20 mouse cellular contexts compared by ENCODE assay signal in the genomic region with DNA sequence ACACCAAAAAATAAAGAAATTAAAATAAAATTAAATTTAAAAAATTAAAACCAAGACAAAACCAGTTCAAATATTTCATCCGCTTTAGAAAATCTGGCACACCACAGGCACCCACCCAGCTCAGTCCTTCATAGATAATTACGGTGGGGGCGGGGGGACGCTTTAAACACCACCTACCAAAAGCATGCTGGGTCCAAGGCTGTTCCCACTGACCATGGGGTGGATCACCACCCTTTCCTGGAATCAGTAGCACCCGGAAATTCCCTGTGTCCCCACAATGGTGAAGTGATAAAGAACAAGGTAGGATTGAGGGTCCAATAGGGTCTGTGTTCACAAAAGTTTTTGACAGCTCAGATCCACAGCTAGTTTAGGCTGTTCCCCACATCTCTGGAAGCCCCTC. TPM values are rescaled to one million over a fixed set of nuclear protein-coding genes. Genes with fewer than 3 reads are reported as not detected.
DNase-seq lines count a peak whose midpoint lies in the region; ATAC-seq lines count a peak whose summit lies in the region.
"Had no signal": no experiment of that assay in that cellular context is flagged by ENCODE, and none has a peak within 500 bp of the region (broad histone marks: within the 10 kb centered on the region; RNA-seq: fewer than 3 reads in every experiment).

No protein-coding gene starts in this region.

- H3K27me3 ChIP-seq in heart, embryonic 16.5 days (ENCODE audit: control insufficient read depth, insufficient read depth, low read length), result no peaks in the 10 kb centered on the region
- H3K27me3 ChIP-seq in heart, embryonic 11.5 days (ENCODE audit: control insufficient read depth, insufficient read depth, low read length), result no peaks in the 10 kb centered on the region
- no peaks in the 10 kb centered on the region for H3K27me3 ChIP-seq in megakaryocyte, embryonic 14.5 days (replicated peaks)
- no peaks in the 10 kb centered on the region for H3K27me3 ChIP-seq in intestine, embryonic 15.5 days (replicated peaks)
- H3K27me3 ChIP-seq: embryonic facial prominence, embryonic 13.5 days; forebrain, embryonic 12.5 days; limb, embryonic 13.5 days had no signal

- DNase-seq in frontal cortex, postnatal 25 days (ENCODE audit: low spot score in 2 of 2), result no peak
- DNase-seq in right cerebral cortex, postnatal 14 days, result no peak
- DNase-seq: adrenal gland, postnatal 36 days; cerebellum, adult 18-20 months; kidney, postnatal 4 days; thymus, postnatal 14 days had no signal

- 73% methylated on average over 5 of the region's 5 CpGs for WGBS in heart, embryonic 16.5 days
- 70% methylated on average over 5 of the region's 5 CpGs for WGBS in heart, embryonic 11.5 days (ENCODE audit: insufficient replicate concordance)
- 62% methylated on average over 5 of the region's 5 CpGs for WGBS in intestine, embryonic 15.5 days
- WGBS in macrophage (ENCODE audit: missing documents), result 40% methylated on average over 5 of the region's 5 CpGs

- H3K4me3 ChIP-seq in heart, embryonic 16.5 days (ENCODE audit: low read length), result no peak overlapping the region
- no peak overlapping the region for H3K4me3 ChIP-seq in heart, embryonic 11.5 days (ENCODE audit: low read depth, low read length)
- H3K4me3 ChIP-seq in megakaryocyte, embryonic 14.5 days (replicated peaks), result peak overlapping the region; percentile 88
- no peak overlapping the region for H3K4me3 ChIP-seq in intestine, embryonic 15.5 days (replicated peaks)
- peak overlapping the region; percentile 70 for H3K4me3 ChIP-seq in macrophage (ENCODE audit: inconsistent target)
- H3K4me3 ChIP-seq: forebrain, embryonic 12.5 days had no signal

- no peak overlapping the region for H3K9ac ChIP-seq in heart, embryonic 16.5 days (ENCODE audit: low read length)
- H3K9ac ChIP-seq in heart, embryonic 11.5 days (ENCODE audit: low read depth, low read length), result no peak overlapping the region
- H3K9ac ChIP-seq in intestine, embryonic 15.5 days, result no peak overlapping the region
- H3K9ac ChIP-seq: forebrain, embryonic 12.5 days had no signal

- H3K4me2 ChIP-seq in heart, embryonic 16.5 days (ENCODE audit: low read depth, low read length), result peak overlapping the region; percentile 8
- no peak overlapping the region for H3K4me2 ChIP-seq in heart, embryonic 11.5 days
- peak overlapping the region; percentile 20; the same call in 1 of the 2 replicates for H3K4me2 ChIP-seq in intestine, embryonic 15.5 days (replicated peaks)
- H3K4me2 ChIP-seq: forebrain, embryonic 12.5 days had no signal

- H3K27ac ChIP-seq in heart, embryonic 16.5 days (ENCODE audit: low read length), result no peak overlapping the region
- H3K27ac ChIP-seq in heart, embryonic 11.5 days (ENCODE audit: low read depth, low read length), result no peak overlapping the region
- H3K27ac ChIP-seq in intestine, embryonic 15.5 days, result no peak overlapping the region
- peak overlapping the region; percentile 84; the same call in 1 of the 2 replicates for H3K27ac ChIP-seq in macrophage
- H3K27ac ChIP-seq: embryonic facial prominence, embryonic 13.5 days; forebrain, embryonic 12.5 days; limb, embryonic 13.5 days had no signal

- peaks cover 61% of the 10 kb centered on the region for H3K79me2 ChIP-seq in macrophage (ENCODE audit: inconsistent target)

- no peaks in the 10 kb centered on the region for H3K9me3 ChIP-seq in heart, embryonic 16.5 days (replicated peaks; ENCODE audit: control insufficient read depth, low read length)
- no peaks in the 10 kb centered on the region for H3K9me3 ChIP-seq in heart, embryonic 11.5 days (replicated peaks; ENCODE audit: control insufficient read depth, low read length)
- no peaks in the 10 kb centered on the region for H3K9me3 ChIP-seq in megakaryocyte, embryonic 14.5 days
- H3K9me3 ChIP-seq in intestine, embryonic 15.5 days, result no peaks in the 10 kb centered on the region
- H3K9me3 ChIP-seq: embryonic facial prominence, embryonic 13.5 days; forebrain, embryonic 12.5 days; limb, embryonic 13.5 days had no signal

- no peak for ATAC-seq in heart, embryonic 16.5 days (replicated peaks; ENCODE audit: extremely low read depth, insufficient read depth, low FRiP score)
- no peak for ATAC-seq in heart, embryonic 11.5 days (replicated peaks; ENCODE audit: insufficient number of reproducible peaks, low FRiP score, low TSS enrichment)
- ATAC-seq in megakaryocyte, adult 5-6 weeks (ENCODE audit: poor library complexity, severe bottlenecking), result no peak
- no peak for ATAC-seq in intestine, embryonic 15.5 days
- ATAC-seq: activated CD4-positive, CD25-positive, alpha-beta regulatory T cell, adult 4 months; CD4-positive, CD25-positive, alpha-beta regulatory T cell, adult 4 months; inflammation-experienced regulatory T-cells, adult 6 months had no signal

- no peaks in the 10 kb centered on the region for H3K36me3 ChIP-seq in heart, embryonic 16.5 days (ENCODE audit: control insufficient read depth, insufficient read depth)
- no peaks in the 10 kb centered on the region for H3K36me3 ChIP-seq in heart, embryonic 11.5 days (ENCODE audit: control insufficient read depth, insufficient read depth, low read length)
- H3K36me3 ChIP-seq in megakaryocyte, embryonic 14.5 days (replicated peaks; ENCODE audit: low read length), result peaks cover 57% of the 10 kb centered on the region
- no peaks in the 10 kb centered on the region for H3K36me3 ChIP-seq in intestine, embryonic 15.5 days
- H3K36me3 ChIP-seq in macrophage (ENCODE audit: inconsistent target), result peaks cover 33% of the 10 kb centered on the region
- H3K36me3 ChIP-seq: embryonic facial prominence, embryonic 13.5 days; forebrain, embryonic 12.5 days; limb, embryonic 13.5 days had no signal

- H3K4me1 ChIP-seq in heart, embryonic 16.5 days (ENCODE audit: control insufficient read depth, insufficient read depth, low read length), result peaks cover 22% of the 10 kb centered on the region
- peaks cover 12% of the 10 kb centered on the region for H3K4me1 ChIP-seq in heart, embryonic 11.5 days (ENCODE audit: control insufficient read depth, insufficient read depth, low read length)
- peaks cover 79% of the 10 kb centered on the region for H3K4me1 ChIP-seq in megakaryocyte, embryonic 14.5 days
- no peaks in the 10 kb centered on the region for H3K4me1 ChIP-seq in intestine, embryonic 15.5 days (replicated peaks)

RNA-seq across cellular contexts. Expression of a gene that starts 16.4 kb away (rescaled TPM):
- polyA plus RNA-seq in heart, embryonic 16.5 days (2015; fragmentation: Nextera tagmentation; extraction: Ambion mirVana), result 4.2 and 6.4 TPM in 2 replicates
- 1.4 and 1.6 TPM in 2 replicates for polyA plus RNA-seq in heart, embryonic 11.5 days (2014; fragmentation: Nextera tagmentation; extraction: Ambion mirVana)
- polyA plus RNA-seq in megakaryocyte, embryonic 14.5 days (2012; ENCODE audit: insufficient read depth, low replicate concordance), result 0.48 and 2.1 TPM in 2 replicates
- total RNA-seq in megakaryocyte, adult 5-6 weeks (2015), result 19.7 and 23.3 TPM in 2 replicates
- 18.2 and 18.7 TPM in 2 replicates for total RNA-seq in megakaryocyte, adult 5-6 weeks (2017)
- polyA plus RNA-seq in intestine, embryonic 15.5 days (2015; fragmentation: Nextera tagmentation; extraction: Ambion mirVana), result 3.8 TPM in 2 replicates
- 100 to 1,000 TPM in 4 of 26 experiments, 10 to 100 TPM in 20, 1 to 10 TPM in 2; 5.4 to 224 (median 59.7) TPM for total RNA-seq in macrophage (2018; cell fraction: chromatin; rRNA removed)
- total RNA-seq in macrophage (2018; cell fraction: cytosol; rRNA removed), result 100 to 1,000 TPM in 14 of 26 experiments, 10 to 100 TPM in 12; 30.0 to 238 (median 133) TPM
- total RNA-seq in macrophage (2018; cell fraction: nucleus; rRNA removed), result 100 to 1,000 TPM in 15 of 26 experiments, 10 to 100 TPM in 11; 16.8 to 231 (median 146) TPM
- polyA plus RNA-seq in macrophage (2018), result 32.0 to 97.2 TPM (median 40.6 TPM) in 3 replicates

RNA-seq across cellular contexts. Expression of a gene that starts 16.5 kb away (rescaled TPM):
- polyA plus RNA-seq in heart, embryonic 16.5 days (2015; fragmentation: Nextera tagmentation; extraction: Ambion mirVana), result 8.2 and 12.3 TPM in 2 replicates
- polyA plus RNA-seq in heart, embryonic 11.5 days (2014; fragmentation: Nextera tagmentation; extraction: Ambion mirVana), result 4.1 and 5.3 TPM in 2 replicates
- polyA plus RNA-seq in megakaryocyte, embryonic 14.5 days (2012; ENCODE audit: insufficient read depth, low replicate concordance), result 15.1 and 23.5 TPM in 2 replicates
- total RNA-seq in megakaryocyte, adult 5-6 weeks (2015), result 21.0 and 23.8 TPM in 2 replicates
- total RNA-seq in megakaryocyte, adult 5-6 weeks (2017), result 14.0 and 16.0 TPM in 2 replicates
- 5.0 and 5.6 TPM in 2 replicates for polyA plus RNA-seq in intestine, embryonic 15.5 days (2015; fragmentation: Nextera tagmentation; extraction: Ambion mirVana)
- 100 to 1,000 TPM in 1 of 26 experiments, 10 to 100 TPM in 17, 1 to 10 TPM in 8; 3.2 to 240 (median 39.1) TPM for total RNA-seq in macrophage (2018; cell fraction: chromatin; rRNA removed)
- total RNA-seq in macrophage (2018; cell fraction: cytosol; rRNA removed), result 100 to 1,000 TPM in 14 of 26 experiments, 10 to 100 TPM in 12; 29.0 to 298 (median 166) TPM
- total RNA-seq in macrophage (2018; cell fraction: nucleus; rRNA removed), result 100 to 1,000 TPM in 15 of 26 experiments, 10 to 100 TPM in 11; 11.5 to 293 (median 127) TPM
- 25.7 to 94.8 TPM (median 34.2 TPM) in 3 replicates for polyA plus RNA-seq in macrophage (2018)

RNA-seq across cellular contexts. Expression of a gene that starts 44.4 kb away (rescaled TPM):
- 112 TPM in 2 replicates for polyA plus RNA-seq in heart, embryonic 16.5 days (2015; fragmentation: Nextera tagmentation; extraction: Ambion mirVana)
- 106 and 109 TPM in 2 replicates for polyA plus RNA-seq in heart, embryonic 11.5 days (2014; fragmentation: Nextera tagmentation; extraction: Ambion mirVana)
- 13.3 and 15.7 TPM in 2 replicates for polyA plus RNA-seq in megakaryocyte, embryonic 14.5 days (2012; ENCODE audit: insufficient read depth, low replicate concordance)
- 45.0 and 47.8 TPM in 2 replicates for total RNA-seq in megakaryocyte, adult 5-6 weeks (2015)
- total RNA-seq in megakaryocyte, adult 5-6 weeks (2017), result 29.6 and 31.8 TPM in 2 replicates
- 126 and 128 TPM in 2 replicates for polyA plus RNA-seq in intestine, embryonic 15.5 days (2015; fragmentation: Nextera tagmentation; extraction: Ambion mirVana)
- 10 to 100 TPM in 8 of 26 experiments, 1 to 10 TPM in 16, not detected in 2; 1.6 to 17.9 (median 7.6) TPM for total RNA-seq in macrophage (2018; cell fraction: chromatin; rRNA removed)
- total RNA-seq in macrophage (2018; cell fraction: cytosol; rRNA removed), result 10 to 100 TPM; 20.4 to 48.3 (median 34.8) TPM
- total RNA-seq in macrophage (2018; cell fraction: nucleus; rRNA removed), result 10 to 100 TPM in 14 of 26 experiments, 1 to 10 TPM in 12; 3.3 to 20.5 (median 10.5) TPM
- polyA plus RNA-seq in macrophage (2018), result 36.9 to 51.5 TPM (median 42.8 TPM) in 3 replicates

RNA-seq across cellular contexts. Expression of a gene that starts 47.5 kb away (rescaled TPM):
- 11.5 and 12.4 TPM in 2 replicates for polyA plus RNA-seq in heart, embryonic 16.5 days (2015; fragmentation: Nextera tagmentation; extraction: Ambion mirVana)
- polyA plus RNA-seq in heart, embryonic 11.5 days (2014; fragmentation: Nextera tagmentation; extraction: Ambion mirVana), result 15.3 TPM in 2 replicates
- 1.3 and 2.7 TPM in 2 replicates for polyA plus RNA-seq in megakaryocyte, embryonic 14.5 days (2012; ENCODE audit: insufficient read depth, low replicate concordance)
- 3.4 and 7.3 TPM in 2 replicates for total RNA-seq in megakaryocyte, adult 5-6 weeks (2015)
- 7.4 and 7.8 TPM in 2 replicates for total RNA-seq in megakaryocyte, adult 5-6 weeks (2017)
- polyA plus RNA-seq in intestine, embryonic 15.5 days (2015; fragmentation: Nextera tagmentation; extraction: Ambion mirVana), result 18.5 and 18.6 TPM in 2 replicates
- total RNA-seq in macrophage (2018; cell fraction: chromatin; rRNA removed), result 10 to 100 TPM in 15 of 26 experiments, 1 to 10 TPM in 11; 1.2 to 32.8 (median 11.9) TPM
- 1 to 10 TPM; 3.6 to 8.6 (median 6.5) TPM for total RNA-seq in macrophage (2018; cell fraction: cytosol; rRNA removed)
- 10 to 100 TPM in 5 of 26 experiments, 1 to 10 TPM in 21; 2.2 to 23.1 (median 6.5) TPM for total RNA-seq in macrophage (2018; cell fraction: nucleus; rRNA removed)
- 4.7 to 12.0 TPM (median 5.4 TPM) in 3 replicates for polyA plus RNA-seq in macrophage (2018)

RNA-seq across cellular contexts. Expression of a gene that starts 58.8 kb away (rescaled TPM):
- 0.08 TPM in 1 of 2 replicates, not detected in the other for polyA plus RNA-seq in heart, embryonic 16.5 days (2015; fragmentation: Nextera tagmentation; extraction: Ambion mirVana)
- polyA plus RNA-seq in heart, embryonic 11.5 days (2014; fragmentation: Nextera tagmentation; extraction: Ambion mirVana), result not detected in 2 replicates
- polyA plus RNA-seq in megakaryocyte, embryonic 14.5 days (2012; ENCODE audit: insufficient read depth, low replicate concordance), result 0.19 TPM in 1 of 2 replicates, not detected in the other
- 12.5 and 18.7 TPM in 2 replicates for total RNA-seq in megakaryocyte, adult 5-6 weeks (2015)
- total RNA-seq in megakaryocyte, adult 5-6 weeks (2017), result 23.6 and 30.1 TPM in 2 replicates
- not detected in 2 replicates for polyA plus RNA-seq in intestine, embryonic 15.5 days (2015; fragmentation: Nextera tagmentation; extraction: Ambion mirVana)
- total RNA-seq in macrophage (2018; cell fraction: chromatin; rRNA removed), result 1 to 10 TPM in 1 of 26 experiments, under 1 TPM in 9, not detected in 16; 0.33 to 1.7 (median 0.53) TPM
- total RNA-seq in macrophage (2018; cell fraction: cytosol; rRNA removed), result under 1 TPM in 12 of 26 experiments, not detected in 14; 0.05 to 0.17 (median 0.08) TPM
- total RNA-seq in macrophage (2018; cell fraction: nucleus; rRNA removed), result under 1 TPM in 4 of 26 experiments, not detected in 22; 0.33 to 0.91 (median 0.53) TPM
- 0.17 TPM in 1 of 3 replicates, not detected in the others for polyA plus RNA-seq in macrophage (2018)
- total RNA-seq: adrenal gland, postnatal 36 days; heart, postnatal 14 days; megakaryocyte-erythroid progenitor cell, adult 5-6 weeks had no signal
- polyA plus RNA-seq: activated CD4-positive, CD25-positive, alpha-beta regulatory T cell, adult 4 months; CD4-positive, CD25-positive, alpha-beta regulatory T cell, adult 4 months; embryonic facial prominence, embryonic 13.5 days; forebrain, embryonic 12.5 days; inflammation-experienced regulatory T-cells, adult 6 months had no signal

Comparison
In these comparisons a context has a peak if more than half of its experiments do, and no peak if none do; other contexts are left out.
1. H3K4me3 ChIP-seq: peak in megakaryocyte, embryonic 14.5 days (single experiment) and macrophage (single experiment); none in heart, embryonic 16.5 days (single experiment), heart, embryonic 11.5 days (single experiment) and intestine, embryonic 15.5 days (single experiment).